Mouse (Mus musculus) thymus, adult 2 months (tissue): ENCODE results near the gene Cript.

Source experiments
- CTCF ChIP-seq: fragments of 200-500 bp; IDR thresholded peaks from 2 replicates; pipeline ENCODE4 v1.5.1; 2012; ENCODE audit warnings: mild to moderate bottlenecking, control low read depth, low read length, moderate library complexity, borderline replicate concordance; ENCODE audit not compliant: control insufficient read depth, poor library complexity, insufficient read depth; ENCODE audit errors: extremely low read depth
- POLR2A ChIP-seq: fragments of 200-500 bp; IDR thresholded peaks from 2 replicates; pipeline ENCODE4 v1.6.1; 2012; ENCODE audit warnings: mild to moderate bottlenecking, low read length, control low read depth, moderate library complexity; ENCODE audit not compliant: control insufficient read depth, poor library complexity, insufficient read depth; ENCODE audit errors: extremely low read depth

GRCm38 (mm10) chr17:86986449-86987138 lies 38.8 kb upstream of the Cript start:
- no peak for TF ChIP-seq CTCF
- TF ChIP-seq POLR2A: no peak
